Mouse (Mus musculus): ENCODE measurements around the gene Fer1l5. TPM values are rescaled to one million over a fixed set of nuclear protein-coding genes. Genes with fewer than 3 reads are reported as not detected.

Fer1l5 gene
- polyA plus RNA-seq, 1 experiment = not detected

DNA sequence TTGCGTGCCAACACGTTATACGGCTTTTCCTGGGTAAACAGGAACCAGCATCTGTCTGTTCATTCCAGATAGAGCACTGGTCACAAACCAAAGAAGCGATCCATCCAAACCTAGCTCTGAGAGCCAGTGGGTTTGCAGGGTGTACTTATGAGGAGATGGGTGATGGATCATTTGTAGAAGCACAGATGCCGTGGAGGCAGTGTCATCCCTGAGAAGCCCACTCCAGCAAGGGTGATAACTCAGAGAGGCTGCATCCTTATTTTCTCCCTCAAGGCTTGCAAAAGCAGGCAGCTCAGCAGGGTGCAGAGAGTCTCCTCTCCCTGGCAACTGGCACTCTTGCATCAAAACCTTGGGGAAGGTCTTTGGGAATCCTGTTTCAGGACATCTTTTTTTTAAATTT, 86.1 kb downstream of the Fer1l5 start:
- H3K9me3 ChIP-seq (replicated peaks; ENCODE audit: control insufficient read depth, insufficient read depth, low read length, poor library complexity, severe bottlenecking) = no peaks in the 10 kb centered on the region
- no peaks in the 10 kb centered on the region for H3K36me3 ChIP-seq (ENCODE audit: control insufficient read depth, insufficient read depth, low read length, poor library complexity, severe bottlenecking)
- H3K27ac ChIP-seq (ENCODE audit: insufficient read depth, low read length) = no peak overlapping the region
- H3K4me1 ChIP-seq (ENCODE audit: control insufficient read depth, insufficient read depth, low read length) = no peaks in the 10 kb centered on the region
- no peak overlapping the region for H3K9ac ChIP-seq (ENCODE audit: low read depth, poor library complexity, severe bottlenecking)
- H3K4me3 ChIP-seq (ENCODE audit: low read depth, low read length) = no peak overlapping the region
- no peaks in the 10 kb centered on the region for H3K27me3 ChIP-seq (ENCODE audit: control insufficient read depth, insufficient read depth, low read length, poor library complexity, severe bottlenecking)
- TF ChIP-seq POLR2A (IDR thresholded peaks at IDR 0.05; ENCODE audit: insufficient read depth, low read length) = no peak
- TF ChIP-seq CTCF (IDR thresholded peaks at IDR 0.05; ENCODE audit: low read depth, low read length) = no peak
- TF ChIP-seq EP300 (IDR thresholded peaks at IDR 0.05; ENCODE audit: insufficient read depth, low read depth, low read length) = no peak

DNA sequence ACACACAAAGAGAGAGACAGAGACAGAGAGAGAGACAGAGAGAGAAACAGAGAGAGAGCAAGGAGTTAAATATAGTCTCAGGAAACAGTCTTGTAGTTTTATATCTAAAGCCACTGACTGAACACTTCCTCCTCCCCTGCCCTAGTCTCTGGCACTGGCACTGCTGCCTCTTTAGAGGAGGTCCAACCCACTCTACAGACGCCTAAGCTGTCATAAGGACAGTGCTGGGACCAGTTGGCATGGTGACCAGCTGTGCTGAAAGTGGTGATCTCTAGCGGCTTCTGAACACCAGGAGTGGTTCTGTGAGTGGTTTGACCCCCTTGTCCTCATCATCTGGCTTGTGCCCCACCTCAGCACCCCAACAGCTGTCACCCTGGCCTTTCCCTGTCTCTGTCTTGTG, 89.7 kb downstream of the Fer1l5 start:
- no peaks in the 10 kb centered on the region for H3K36me3 ChIP-seq (ENCODE audit: control insufficient read depth, insufficient read depth, low read length, poor library complexity, severe bottlenecking)
- H3K9ac ChIP-seq (ENCODE audit: low read depth, poor library complexity, severe bottlenecking) = no peak overlapping the region
- no peak overlapping the region for H3K27ac ChIP-seq (ENCODE audit: insufficient read depth, low read length)
- H3K4me3 ChIP-seq (ENCODE audit: low read depth, low read length) = no peak overlapping the region
- no peaks in the 10 kb centered on the region for H3K27me3 ChIP-seq (ENCODE audit: control insufficient read depth, insufficient read depth, low read length, poor library complexity, severe bottlenecking)
- TF ChIP-seq CTCF (IDR thresholded peaks at IDR 0.05; ENCODE audit: low read depth, low read length) (no peak), POLR2A (IDR thresholded peaks at IDR 0.05; ENCODE audit: insufficient read depth, low read length) (no peak), EP300 (IDR thresholded peaks at IDR 0.05; ENCODE audit: insufficient read depth, low read depth, low read length) (no peak)
- H3K4me1 ChIP-seq (ENCODE audit: control insufficient read depth, insufficient read depth, low read length) = no peaks in the 10 kb centered on the region
- H3K9me3 ChIP-seq (replicated peaks; ENCODE audit: control insufficient read depth, insufficient read depth, low read length, poor library complexity, severe bottlenecking) = no peaks in the 10 kb centered on the region

DNA sequence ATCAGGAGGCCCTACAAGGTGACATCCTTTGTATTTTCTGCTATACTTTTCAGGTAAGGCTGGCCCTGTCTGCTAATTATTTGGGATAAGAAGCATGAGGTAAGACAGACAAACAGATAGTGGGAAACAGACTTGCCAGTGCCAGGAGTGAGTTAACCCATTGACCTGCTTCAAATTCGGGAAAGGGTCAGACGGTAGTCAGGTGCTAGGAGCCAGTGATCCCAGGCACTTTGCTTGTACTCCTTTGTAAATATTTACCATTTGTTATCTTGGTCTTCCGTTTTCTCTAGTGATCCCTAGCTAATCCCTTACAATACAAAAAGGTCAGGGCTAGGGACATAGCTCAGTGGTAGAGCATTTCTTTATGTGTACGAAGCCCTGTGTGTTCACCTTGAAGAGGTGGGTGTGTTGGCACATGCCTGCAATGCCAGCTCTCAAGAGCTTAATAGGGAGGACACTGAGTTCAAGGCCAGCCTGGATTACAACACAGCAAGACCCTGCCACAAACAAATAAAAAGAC, 93.6 kb downstream of the Fer1l5 start:
- H3K9me3 ChIP-seq (replicated peaks; ENCODE audit: control insufficient read depth, insufficient read depth, low read length, poor library complexity, severe bottlenecking) = no peaks in the 10 kb centered on the region
- H3K27ac ChIP-seq (ENCODE audit: insufficient read depth, low read length) = no peak overlapping the region
- TF ChIP-seq CTCF (IDR thresholded peaks at IDR 0.05; ENCODE audit: low read depth, low read length) (no peak), POLR2A (IDR thresholded peaks at IDR 0.05; ENCODE audit: insufficient read depth, low read length) (no peak), EP300 (IDR thresholded peaks at IDR 0.05; ENCODE audit: insufficient read depth, low read depth, low read length) (no peak)
- no peaks in the 10 kb centered on the region for H3K36me3 ChIP-seq (ENCODE audit: control insufficient read depth, insufficient read depth, low read length, poor library complexity, severe bottlenecking)
- H3K9ac ChIP-seq (ENCODE audit: low read depth, poor library complexity, severe bottlenecking) = no peak overlapping the region
- no peaks in the 10 kb centered on the region for H3K27me3 ChIP-seq (ENCODE audit: control insufficient read depth, insufficient read depth, low read length, poor library complexity, severe bottlenecking)
- H3K4me1 ChIP-seq (ENCODE audit: control insufficient read depth, insufficient read depth, low read length) = no peaks in the 10 kb centered on the region
- H3K4me3 ChIP-seq (ENCODE audit: low read depth, low read length) = no peak overlapping the region

DNA sequence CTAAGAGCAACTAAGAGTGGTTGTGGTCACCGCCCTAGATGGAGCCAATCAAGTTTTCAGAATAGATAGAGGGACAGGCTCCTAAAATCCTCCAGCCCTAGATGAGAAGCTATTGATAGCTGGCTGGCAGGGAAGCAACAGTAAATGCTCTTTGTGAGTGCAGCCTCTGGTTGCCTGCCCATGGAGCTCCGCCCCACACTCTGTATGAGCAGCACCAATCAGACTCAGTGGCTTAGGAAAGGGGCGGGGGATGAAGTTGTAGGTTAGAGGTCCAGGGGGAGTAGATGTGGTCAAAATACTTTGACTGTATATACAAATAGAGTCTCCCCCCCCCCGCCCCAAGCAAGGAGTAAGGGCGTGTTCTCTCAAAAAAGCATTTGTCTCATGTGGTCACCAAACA, 95.4 kb downstream of the Fer1l5 start:
- no peak for TF ChIP-seq CTCF (IDR thresholded peaks at IDR 0.05; ENCODE audit: low read depth, low read length)
- no peak for TF ChIP-seq POLR2A (IDR thresholded peaks at IDR 0.05; ENCODE audit: insufficient read depth, low read length)
- no peak for TF ChIP-seq EP300 (IDR thresholded peaks at IDR 0.05; ENCODE audit: insufficient read depth, low read depth, low read length)
- no peaks in the 10 kb centered on the region for H3K36me3 ChIP-seq (ENCODE audit: control insufficient read depth, insufficient read depth, low read length, poor library complexity, severe bottlenecking)
- no peak overlapping the region for H3K27ac ChIP-seq (ENCODE audit: insufficient read depth, low read length)
- no peaks in the 10 kb centered on the region for H3K9me3 ChIP-seq (replicated peaks; ENCODE audit: control insufficient read depth, insufficient read depth, low read length, poor library complexity, severe bottlenecking)
- H3K9ac ChIP-seq (ENCODE audit: low read depth, poor library complexity, severe bottlenecking) = no peak overlapping the region
- no peaks in the 10 kb centered on the region for H3K27me3 ChIP-seq (ENCODE audit: control insufficient read depth, insufficient read depth, low read length, poor library complexity, severe bottlenecking)
- H3K4me3 ChIP-seq (ENCODE audit: low read depth, low read length) = no peak overlapping the region
- H3K4me1 ChIP-seq (ENCODE audit: control insufficient read depth, insufficient read depth, low read length) = no peaks in the 10 kb centered on the region

DNA sequence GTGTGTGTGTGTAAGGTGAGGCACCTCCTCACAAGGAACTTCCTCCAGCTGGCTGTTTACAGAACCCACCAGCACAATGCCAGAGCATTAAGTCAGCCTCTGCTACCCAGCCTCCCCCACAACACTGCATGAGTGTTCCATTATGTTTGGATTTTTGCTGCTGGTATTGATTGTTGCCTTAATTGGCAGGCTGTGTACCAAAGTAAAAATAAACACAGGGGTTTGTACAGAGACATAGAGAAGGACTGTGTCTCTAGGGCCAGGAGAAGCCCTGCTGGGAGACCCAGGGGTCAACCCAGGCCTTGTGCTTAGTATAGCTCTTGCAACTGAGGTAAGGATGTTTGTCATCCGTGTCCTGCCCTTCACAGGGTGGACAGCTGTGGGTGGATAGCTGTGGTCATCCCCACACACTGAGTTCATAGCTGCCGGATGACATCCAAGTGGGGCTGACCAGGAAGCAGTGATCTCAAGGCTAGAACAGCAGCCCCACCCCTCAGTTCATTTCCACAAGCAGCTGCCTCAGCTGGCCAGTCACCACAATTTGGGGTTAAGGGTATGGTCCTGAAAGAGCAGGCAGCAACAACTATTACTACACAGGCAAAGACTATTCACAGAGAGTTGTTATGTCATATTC, 97.8 kb downstream of the Fer1l5 start:
- no peak overlapping the region for H3K27ac ChIP-seq (ENCODE audit: insufficient read depth, low read length)
- no peak overlapping the region for H3K9ac ChIP-seq (ENCODE audit: low read depth, poor library complexity, severe bottlenecking)
- H3K9me3 ChIP-seq (replicated peaks; ENCODE audit: control insufficient read depth, insufficient read depth, low read length, poor library complexity, severe bottlenecking) = no peaks in the 10 kb centered on the region
- H3K36me3 ChIP-seq (ENCODE audit: control insufficient read depth, insufficient read depth, low read length, poor library complexity, severe bottlenecking) = no peaks in the 10 kb centered on the region
- H3K4me3 ChIP-seq (ENCODE audit: low read depth, low read length) = no peak overlapping the region
- H3K27me3 ChIP-seq (ENCODE audit: control insufficient read depth, insufficient read depth, low read length, poor library complexity, severe bottlenecking) = no peaks in the 10 kb centered on the region
- TF ChIP-seq POLR2A (IDR thresholded peaks at IDR 0.05; ENCODE audit: insufficient read depth, low read length) (no peak), CTCF (IDR thresholded peaks at IDR 0.05; ENCODE audit: low read depth, low read length) (no peak), EP300 (IDR thresholded peaks at IDR 0.05; ENCODE audit: insufficient read depth, low read depth, low read length) (no peak)
- H3K4me1 ChIP-seq (ENCODE audit: control insufficient read depth, insufficient read depth, low read length) = no peaks in the 10 kb centered on the region
